Mouse (Mus musculus) bone marrow macrophage, adult 2 months (primary cell): ENCODE results near the gene Jkamp.

Experiments
- CTCF ChIP-seq: IDR thresholded peaks from 2 replicates; pipeline ENCODE4 v1.5.1; 2012; ENCODE audit warnings: low read depth, mild to moderate bottlenecking, low read length, moderate library complexity
- POLR2A ChIP-seq: IDR thresholded peaks from 2 replicates; pipeline ENCODE4 v1.6.1; 2012; ENCODE audit warnings: mild to moderate bottlenecking, low read depth, low read length, borderline replicate concordance

GRCm38 (mm10) chr12:72129203-72129602, 43.8 kb downstream of the Jkamp start:
- TF ChIP-seq CTCF (no peak), POLR2A (no peak)
